Mouse (Mus musculus) erythroblast, embryonic 14.5 days (primary cell): ENCODE measurements around the gene D17Wsu92e.

Source experiments
- GATA1 ChIP-seq: IDR thresholded peaks from 2 replicates; pipeline ENCODE4 v1.6.1; 2012; ENCODE audit warnings: low read length, inconsistent platforms, mixed read lengths
- TAL1 ChIP-seq: IDR thresholded peaks from 3 replicates; pipeline ENCODE4 v1.6.1; 2012; ENCODE audit warnings: low read length, inconsistent platforms, mixed read lengths

DNA sequence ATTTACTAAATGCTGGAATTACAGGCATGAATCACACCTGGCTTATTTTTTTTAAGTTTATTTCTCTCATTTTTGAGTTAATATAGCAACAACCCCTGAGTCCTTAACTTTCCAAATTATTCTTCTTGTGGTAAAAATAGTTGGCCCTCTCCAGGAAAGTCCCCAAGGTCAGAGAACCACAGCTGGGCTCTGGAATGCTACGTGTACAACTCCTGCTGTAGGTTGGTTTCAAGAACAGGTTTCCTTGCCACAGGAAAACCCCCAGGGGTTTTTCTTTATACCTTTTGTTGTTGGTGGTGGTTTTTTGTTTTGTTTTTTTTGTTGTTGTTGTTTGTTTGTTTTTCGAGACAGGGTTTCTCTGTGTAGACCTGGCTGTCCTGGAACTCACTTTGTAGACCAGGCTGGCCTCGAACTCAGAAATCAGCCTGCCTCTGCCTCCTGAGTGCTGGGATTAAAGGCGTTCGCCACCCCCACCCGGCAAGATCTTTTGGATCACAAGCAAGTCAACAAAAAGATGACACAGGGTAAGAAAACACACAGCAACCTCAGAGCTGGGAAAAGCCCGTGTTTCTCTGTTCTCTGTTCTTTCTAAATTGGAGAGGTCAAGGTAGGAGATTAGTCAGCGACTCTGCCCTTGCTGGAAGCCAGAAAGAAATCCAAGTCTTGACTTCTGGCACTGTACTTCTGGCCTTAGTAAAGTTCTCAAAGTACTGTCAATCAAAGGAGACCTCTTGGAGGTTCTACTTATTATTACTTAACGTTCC, 2.9 kb upstream of the D17Wsu92e start:
- no peak for TF ChIP-seq GATA1
- TF ChIP-seq TAL1, result no peak
